Mouse (Mus musculus) spleen, adult 12 weeks (tissue): ENCODE measurements around the gene Srms.

Experiments
- DNase-seq: peaks from one replicate; pipeline ENCODE4 v3.0.0; 2022; ENCODE audit warnings: low spot score

Gene Srms

DNA sequence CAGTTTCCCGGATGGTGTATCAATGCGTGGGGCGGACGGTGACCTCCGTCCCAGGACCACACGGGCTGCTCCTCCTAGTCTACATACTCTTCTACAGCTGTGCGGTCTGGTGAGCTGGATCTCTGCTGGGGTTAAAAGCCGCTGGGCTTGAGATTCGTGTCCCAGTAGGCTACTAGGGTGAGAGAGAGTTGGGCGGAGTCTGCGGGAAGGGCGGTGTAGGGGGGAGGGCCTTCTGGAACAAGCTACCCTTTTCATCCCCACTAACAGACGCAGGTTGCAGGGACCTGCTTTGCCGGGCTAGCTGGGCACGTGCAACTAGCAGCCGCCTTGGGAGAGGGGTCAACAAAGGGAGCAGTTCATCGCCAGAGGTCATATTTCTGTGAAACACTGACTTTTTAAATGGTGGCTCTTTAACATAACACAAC is at the start of gene Srms:
Gene Srms (minus strand): TSS at position 165 of the 425 bp plus-strand sequence.
- DNase-seq: no peak

DNA sequence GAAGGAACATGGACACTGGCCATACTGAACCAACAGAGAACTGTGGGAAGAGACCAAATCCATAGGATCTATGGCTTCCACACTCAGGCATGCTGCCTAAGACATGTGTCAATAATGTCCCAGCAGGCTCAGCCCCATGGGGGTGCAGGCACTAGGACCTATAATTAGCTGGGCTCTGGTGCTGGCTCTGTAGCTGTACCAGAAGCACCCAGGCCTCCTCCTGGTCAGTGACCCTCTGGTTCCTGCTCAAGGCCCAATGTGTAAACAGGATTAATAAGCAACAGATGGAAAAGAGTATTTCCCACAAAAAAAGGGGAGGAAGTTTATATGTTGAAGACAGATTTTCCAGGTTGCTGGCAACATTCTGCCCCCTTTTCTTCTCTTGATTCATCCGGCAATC is 40.3 kb upstream of the Srms start:
- DNase-seq: no peak

- DNase-seq: no peak
These were observed 38.9 kb upstream of the Srms start for GRCm38 (mm10) chr2:181251841-181252240.

DNA sequence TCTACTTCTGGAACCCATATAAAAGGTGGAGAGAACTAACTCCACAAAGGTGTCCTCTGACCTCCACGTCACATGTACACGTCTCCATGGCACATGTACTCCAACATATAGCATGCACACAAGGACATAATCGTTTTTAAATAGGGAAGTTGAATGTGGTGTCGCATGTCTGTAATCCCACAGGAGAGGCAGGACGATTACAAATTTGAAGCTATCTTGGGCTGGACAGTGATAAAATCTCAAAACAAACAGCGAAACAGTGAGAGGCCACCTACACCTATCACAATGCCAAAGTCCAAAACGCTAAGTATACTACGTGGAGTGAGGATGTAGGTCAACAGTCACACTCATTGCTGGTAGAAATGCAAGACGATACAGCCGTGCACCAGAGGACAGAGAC is 36.2 kb upstream of the Srms start:
- DNase-seq: no peak

- no peak for DNase-seq
These were observed 32.0 kb upstream of the Srms start for GRCm38 (mm10) chr2:181245031-181245430.

- DNase-seq: no peak
These were observed 30.9 kb upstream of the Srms start for GRCm38 (mm10) chr2:181243706-181244394.

- no peak for DNase-seq
These were observed 29.3 kb upstream of the Srms start for GRCm38 (mm10) chr2:181242314-181242665.

DNA sequence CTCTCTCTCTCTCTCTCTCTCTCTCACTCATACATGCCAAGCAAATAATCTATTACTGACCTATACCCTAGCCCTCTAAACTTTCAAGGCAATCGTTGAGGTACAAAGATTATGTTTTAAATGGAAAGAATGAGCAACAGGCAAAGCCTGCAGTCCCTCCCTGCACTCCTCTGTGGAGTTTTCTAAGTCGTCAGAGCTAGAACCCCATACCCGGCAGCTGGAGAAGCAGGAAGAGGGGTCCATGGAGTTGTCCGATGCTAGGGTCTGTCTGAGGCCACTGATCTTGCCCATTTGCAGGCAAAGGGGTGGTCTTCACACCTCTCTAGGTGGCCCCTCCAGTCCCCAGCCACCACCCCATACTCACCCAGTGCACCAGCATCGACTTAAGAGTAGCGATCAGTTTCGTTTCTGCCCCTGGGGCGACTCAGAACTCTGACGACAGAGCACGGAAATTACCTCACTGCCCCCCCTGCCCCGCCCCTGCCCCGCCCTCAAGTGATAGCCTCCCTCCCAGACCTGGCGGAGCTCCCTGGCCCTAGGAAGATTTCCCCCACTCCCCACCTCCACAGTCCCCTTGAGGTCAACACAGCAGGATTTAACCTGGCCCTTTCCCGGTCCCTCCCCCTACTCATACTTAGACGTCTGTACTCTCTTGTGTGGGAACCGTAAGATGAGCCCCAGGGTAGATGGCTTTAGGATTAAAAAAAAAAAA is 28.8 kb upstream of the Srms start, which contains the start of gene Helz2:
Gene Helz2 (minus strand): TSS at position 426 of the 712 bp plus-strand sequence.
- peak; percentile 60 for DNase-seq

GRCm38 (mm10) chr2:181240806-181241440 is 27.9 kb upstream of the Srms start:
- no peak for DNase-seq

DNA sequence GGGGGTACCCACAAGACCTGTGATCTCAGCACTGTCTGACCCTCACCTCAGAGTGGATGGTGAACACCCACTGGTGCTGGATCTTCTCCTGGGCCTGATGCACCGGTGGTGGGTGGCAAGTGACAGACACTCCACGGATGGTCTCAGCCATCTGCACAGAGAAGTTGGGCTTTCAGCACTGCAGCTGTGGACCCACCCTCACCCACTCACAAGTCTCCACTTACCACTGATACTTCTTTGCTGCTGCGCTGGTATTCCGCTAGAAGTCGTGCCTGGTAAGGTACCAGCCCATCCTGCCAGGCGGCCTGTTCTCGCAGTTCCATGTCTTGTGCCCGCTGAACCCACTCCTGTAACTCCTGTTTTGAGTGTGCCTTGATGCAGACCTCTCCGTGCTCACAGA is 26.3 kb upstream of the Srms start:
- no peak for DNase-seq

- DNase-seq: no peak
These were observed 25.9 kb upstream of the Srms start for GRCm38 (mm10) chr2:181238861-181239260.

DNA sequence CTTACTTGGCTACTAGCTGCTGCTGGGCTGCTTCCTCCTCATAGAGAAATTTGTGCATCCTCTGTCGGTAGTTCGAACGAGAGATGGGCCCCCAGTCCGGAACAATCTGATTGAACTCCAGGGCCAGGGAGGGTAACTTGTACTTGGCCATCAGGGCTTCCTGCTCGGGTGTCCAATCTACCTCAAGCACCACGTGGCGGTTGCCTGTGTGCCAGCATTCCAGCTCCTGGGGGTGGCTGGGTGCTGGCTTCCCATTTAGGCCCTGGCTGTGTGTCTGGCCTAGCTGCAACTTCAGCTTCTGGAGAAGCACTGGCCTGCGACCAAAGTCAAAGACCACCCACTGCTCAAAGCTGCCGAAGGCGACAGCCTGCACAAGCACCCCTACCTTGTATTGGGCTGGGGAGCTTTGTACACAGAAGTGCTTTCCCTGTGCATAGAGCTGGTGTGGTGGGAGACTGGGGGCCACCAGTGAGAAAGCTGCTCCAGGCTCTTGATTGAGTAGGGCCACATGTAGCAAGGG is 25.2 kb upstream of the Srms start:
- DNase-seq: no peak

- DNase-seq: no peak
These were observed 24.4 kb upstream of the Srms start for GRCm38 (mm10) chr2:181237251-181238014.

DNA sequence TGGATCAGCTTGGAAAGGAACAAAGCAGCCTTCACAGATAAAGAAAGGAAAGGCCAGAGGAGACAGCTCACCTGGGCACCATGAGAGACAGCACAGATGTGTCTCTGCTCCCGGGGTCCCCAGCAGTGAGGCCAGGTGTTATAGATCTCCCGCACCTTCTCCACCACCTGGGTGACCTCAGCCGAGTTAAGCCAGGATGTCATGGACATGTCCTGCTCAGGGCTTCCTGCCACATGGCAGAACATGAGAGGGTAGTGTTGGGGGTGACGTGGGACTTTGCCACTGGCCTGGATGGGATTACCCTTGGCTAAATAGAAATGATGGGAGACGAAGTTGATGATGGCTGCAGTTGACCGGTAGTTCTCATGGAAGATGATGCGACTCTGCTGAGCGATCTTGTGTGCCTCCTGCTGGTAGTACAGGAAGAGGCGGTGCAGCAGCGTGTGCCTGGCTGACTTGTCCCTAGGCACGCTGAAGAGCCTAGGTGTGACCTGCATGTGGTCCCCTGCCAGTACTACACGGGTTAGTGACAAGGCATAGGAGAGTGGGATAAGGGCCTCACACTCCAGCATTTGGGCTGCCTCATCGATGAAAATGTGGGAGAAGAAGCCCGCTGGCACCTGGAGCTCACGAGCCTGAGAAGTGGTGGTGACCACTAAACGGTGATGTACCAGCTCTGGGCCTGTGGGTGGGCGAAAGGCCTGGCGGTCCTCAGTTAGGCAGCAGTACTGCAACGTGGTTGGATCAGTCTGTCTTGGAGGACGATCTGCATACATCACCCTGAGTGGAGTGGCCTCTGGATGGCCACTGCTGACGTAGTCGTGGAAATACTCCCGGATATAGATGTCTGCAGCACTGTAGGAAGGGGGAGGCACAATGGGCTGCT is 22.9 kb upstream of the Srms start:
- DNase-seq: no peak

GRCm38 (mm10) chr2:181234680-181235079 is 21.7 kb upstream of the Srms start:
- no peak for DNase-seq

GRCm38 (mm10) chr2:181233443-181233842 is 20.5 kb upstream of the Srms start:
- no peak for DNase-seq

DNA sequence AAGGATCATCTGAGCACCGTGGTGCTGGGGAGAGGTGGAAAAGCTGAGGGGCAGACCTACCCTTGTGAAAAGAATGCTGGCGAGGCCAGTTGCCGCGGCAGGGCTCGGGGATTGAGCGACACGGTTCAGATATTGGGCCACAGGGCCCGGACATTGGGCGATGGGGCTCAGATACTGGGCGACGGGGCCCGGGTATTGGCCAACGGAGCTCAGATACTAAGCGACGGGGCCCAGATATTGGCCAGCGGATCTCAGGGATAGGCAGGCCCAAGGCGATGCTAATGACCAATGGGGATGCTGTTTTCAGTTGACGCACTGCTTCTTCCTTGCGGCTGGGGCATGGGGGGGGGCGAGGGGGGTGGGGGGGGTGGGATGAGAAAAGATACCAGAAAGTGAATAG is 18.2 kb upstream of the Srms start:
- DNase-seq: no peak

- no peak for DNase-seq
These were observed 15.3 kb upstream of the Srms start for GRCm38 (mm10) chr2:181228335-181228734.

- no peak for DNase-seq
These were observed 14.1 kb upstream of the Srms start for GRCm38 (mm10) chr2:181227122-181227521.

- DNase-seq: no peak
These were observed 12.0 kb upstream of the Srms start for GRCm38 (mm10) chr2:181224994-181225393.

DNA sequence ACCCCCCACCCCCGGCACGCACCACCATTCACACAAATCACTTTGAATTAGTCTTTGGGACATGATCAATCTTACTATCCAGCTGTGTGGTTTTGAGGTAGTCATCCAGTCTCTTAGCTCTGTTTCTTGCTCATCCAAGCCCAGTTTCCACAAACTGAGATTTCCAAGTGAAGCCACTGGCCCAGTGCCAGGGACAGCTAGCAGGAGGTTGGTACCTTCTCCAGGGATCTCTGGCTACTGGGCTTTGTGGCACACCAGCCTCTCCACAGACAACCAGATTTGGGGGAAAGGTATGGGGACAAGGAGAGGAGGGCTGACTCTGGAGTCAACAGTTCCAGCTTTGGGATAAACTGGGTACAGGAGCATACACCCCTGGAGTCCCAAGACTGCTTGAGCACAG is 7.4 kb upstream of the Srms start:
- DNase-seq: no peak
